Mouse (Mus musculus): ENCODE measurements around the gene Pde4b. TPM values are rescaled to one million over a fixed set of nuclear protein-coding genes. Genes with fewer than 3 reads are reported as not detected.

Gene Pde4b
- polyA plus RNA-seq, 1 experiment from 2014 or later: 6.2 TPM

DNA sequence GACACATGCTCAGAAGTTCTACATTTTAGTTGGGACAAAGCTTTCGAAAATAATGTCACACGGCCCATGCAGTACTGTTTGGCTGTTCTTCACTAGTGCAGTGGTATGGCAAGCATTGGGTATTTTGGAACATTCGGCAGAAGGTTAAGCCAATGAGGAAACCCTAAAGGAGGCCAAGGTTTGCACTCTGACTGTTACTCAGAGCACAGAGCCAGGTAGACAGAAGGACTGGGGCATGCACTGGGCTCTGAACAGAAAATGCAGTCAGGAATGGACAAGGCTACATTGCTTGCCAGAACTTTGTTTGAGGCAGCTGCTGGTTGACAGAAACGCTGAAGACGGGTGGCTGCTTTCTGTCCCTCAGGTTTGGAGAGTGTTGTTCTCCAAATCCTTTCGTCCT, 19.4 kb downstream of the Pde4b start:
- 95% methylated on average over 6 of the region's 6 CpGs for WGBS
- Histone ChIP-seq H3K4me1 (no peaks in the 10 kb centered on the region), H3K27ac (no peak overlapping the region), H3K4me3 (no peak overlapping the region), H3K27me3 (ENCODE audit: low read depth, poor library complexity, severe bottlenecking) (no peaks in the 10 kb centered on the region), H3K9me3 (replicated peaks) (no peaks in the 10 kb centered on the region), H3K36me3 (no peaks in the 10 kb centered on the region)
- DNase-seq (ENCODE audit: low spot score): no peak

DNA sequence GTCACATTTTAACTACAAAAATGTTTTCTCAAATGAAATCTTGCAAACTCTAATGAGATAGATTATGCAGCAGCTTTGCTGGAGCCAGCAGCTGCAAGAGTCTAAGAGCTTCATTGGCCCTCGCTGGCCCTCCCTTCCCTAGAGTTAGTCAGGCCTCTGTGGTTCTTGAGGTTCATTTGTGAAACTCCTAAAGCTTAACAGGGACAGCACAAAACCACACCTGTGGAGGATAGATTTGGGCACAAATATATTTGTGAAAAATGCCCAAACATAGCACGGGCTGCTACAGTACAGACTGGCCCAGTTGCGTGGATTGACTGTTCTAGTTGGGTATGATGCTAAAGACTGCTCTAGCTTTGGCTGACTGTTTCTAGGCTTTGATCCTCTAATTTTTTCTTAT, 32.1 kb downstream of the Pde4b start:
- 97% methylated on average over 3 of the region's 3 CpGs for WGBS
- Histone ChIP-seq H3K4me1 (no peaks in the 10 kb centered on the region), H3K27me3 (ENCODE audit: low read depth, poor library complexity, severe bottlenecking) (no peaks in the 10 kb centered on the region), H3K4me3 (no peak overlapping the region), H3K9me3 (replicated peaks) (no peaks in the 10 kb centered on the region), H3K36me3 (no peaks in the 10 kb centered on the region), H3K27ac (no peak overlapping the region)
- no peak for DNase-seq (ENCODE audit: low spot score)

DNA sequence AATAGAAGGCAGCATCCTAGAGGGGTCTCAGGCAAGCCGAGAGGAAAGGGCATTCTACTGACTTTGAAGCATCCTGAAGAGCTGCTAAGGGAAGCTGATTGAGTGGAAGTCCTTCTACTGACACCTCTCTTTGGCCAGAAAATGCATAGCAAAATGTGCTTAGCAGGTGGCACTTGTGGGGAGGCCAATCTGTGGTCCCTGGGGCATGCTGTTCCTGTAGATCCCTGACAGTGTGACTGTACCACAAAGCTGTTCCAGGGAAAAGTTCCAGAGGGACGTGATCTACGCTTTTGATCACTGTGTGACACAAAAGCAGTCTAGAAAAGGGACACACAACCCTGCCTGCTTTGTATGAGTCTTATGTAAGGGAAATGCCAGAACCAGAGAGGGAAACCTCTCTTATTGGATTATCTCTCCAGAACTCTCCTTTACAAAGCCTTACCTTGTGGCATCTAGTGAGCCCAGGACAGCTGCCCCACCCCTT, 49.1 kb downstream of the Pde4b start:
- WGBS: 80% methylated on average over 3 of the region's 3 CpGs
- Histone ChIP-seq H3K36me3 (no peaks in the 10 kb centered on the region), H3K4me3 (no peak overlapping the region), H3K27me3 (ENCODE audit: low read depth, poor library complexity, severe bottlenecking) (no peaks in the 10 kb centered on the region), H3K27ac (no peak overlapping the region), H3K4me1 (no peaks in the 10 kb centered on the region), H3K9me3 (replicated peaks) (no peaks in the 10 kb centered on the region)
- no peak for DNase-seq (ENCODE audit: low spot score)

DNA sequence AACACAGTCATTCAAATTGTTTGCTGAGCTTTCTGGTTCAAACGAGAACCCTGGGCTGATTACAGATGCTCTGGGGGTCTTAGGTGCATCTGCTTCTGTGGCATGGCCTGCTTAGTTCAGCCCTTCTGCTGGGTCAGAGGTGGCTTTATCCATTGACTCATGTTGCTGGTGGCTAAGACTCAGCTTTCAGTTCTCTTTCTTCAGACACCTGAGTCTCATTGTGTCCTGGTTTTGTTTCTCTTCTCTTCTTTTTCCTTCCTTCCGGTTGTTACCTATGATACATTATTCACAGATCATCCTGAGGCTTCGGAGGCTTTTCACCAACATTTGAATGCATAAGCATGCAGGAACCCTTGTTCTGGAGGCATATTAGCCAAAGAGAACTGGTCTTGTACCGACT, 51.0 kb downstream of the Pde4b start:
- Histone ChIP-seq H3K4me3 (no peak overlapping the region), H3K4me1 (no peaks in the 10 kb centered on the region), H3K9me3 (replicated peaks) (no peaks in the 10 kb centered on the region), H3K27ac (no peak overlapping the region), H3K36me3 (no peaks in the 10 kb centered on the region), H3K27me3 (ENCODE audit: low read depth, poor library complexity, severe bottlenecking) (no peaks in the 10 kb centered on the region)
- no peak for DNase-seq (ENCODE audit: low spot score)
- WGBS: 83% methylated on average over 4 of the region's 4 CpGs

DNA sequence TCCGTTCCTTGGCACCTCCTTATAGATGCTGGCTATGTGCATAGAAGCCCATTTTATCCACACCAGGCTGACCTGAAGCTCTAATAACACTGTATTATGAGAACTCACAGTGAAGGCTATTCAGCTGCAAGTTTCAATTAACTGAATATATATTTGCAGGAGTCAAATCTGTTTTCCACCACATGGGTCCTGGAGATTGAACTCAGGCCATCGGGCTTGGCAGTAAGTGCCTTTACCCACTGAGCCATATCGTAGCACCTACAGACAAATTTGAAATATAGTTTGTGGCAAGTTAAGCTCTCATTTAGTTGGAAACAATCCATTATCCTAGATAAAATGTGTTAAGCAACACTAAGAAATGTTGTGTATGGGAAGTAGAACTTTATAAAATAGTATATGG, 53.9 kb downstream of the Pde4b start:
- 96% methylated on average over 3 of the region's 3 CpGs for WGBS
- no peak for DNase-seq (ENCODE audit: low spot score)
- Histone ChIP-seq H3K4me1 (no peaks in the 10 kb centered on the region), H3K9me3 (replicated peaks) (no peaks in the 10 kb centered on the region), H3K4me3 (no peak overlapping the region), H3K27me3 (ENCODE audit: low read depth, poor library complexity, severe bottlenecking) (no peaks in the 10 kb centered on the region), H3K36me3 (no peaks in the 10 kb centered on the region), H3K27ac (no peak overlapping the region)

DNA sequence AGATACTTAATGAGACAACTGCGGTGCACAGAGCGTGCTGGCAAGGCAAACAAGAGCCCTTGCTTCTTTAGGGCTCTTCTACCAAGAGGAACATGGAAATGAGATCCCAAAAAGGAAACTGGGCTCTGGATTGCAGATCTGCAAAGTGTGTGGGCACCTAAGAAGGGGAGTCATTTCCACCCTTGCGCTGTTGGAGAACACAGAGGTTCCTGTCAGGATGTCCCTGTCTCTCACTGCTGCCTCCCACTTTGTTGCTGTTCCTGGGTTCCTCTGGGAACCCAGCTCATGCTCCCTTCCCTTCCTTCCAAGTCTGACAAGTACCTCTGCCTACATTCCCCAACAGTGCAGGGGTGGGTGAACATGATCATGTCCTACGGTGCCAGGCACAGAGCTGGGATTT, 61.4 kb downstream of the Pde4b start:
- no peaks in the 10 kb centered on the region for H3K9me3 ChIP-seq (replicated peaks)
- no peaks in the 10 kb centered on the region for H3K27me3 ChIP-seq (ENCODE audit: low read depth, poor library complexity, severe bottlenecking)
- WGBS: 88% methylated on average over 4 of the region's 4 CpGs
- H3K4me1 ChIP-seq: no peaks in the 10 kb centered on the region
- no peak overlapping the region for H3K4me3 ChIP-seq
- DNase-seq (ENCODE audit: low spot score): no peak
- H3K36me3 ChIP-seq: no peaks in the 10 kb centered on the region
- no peak overlapping the region for H3K27ac ChIP-seq

DNA sequence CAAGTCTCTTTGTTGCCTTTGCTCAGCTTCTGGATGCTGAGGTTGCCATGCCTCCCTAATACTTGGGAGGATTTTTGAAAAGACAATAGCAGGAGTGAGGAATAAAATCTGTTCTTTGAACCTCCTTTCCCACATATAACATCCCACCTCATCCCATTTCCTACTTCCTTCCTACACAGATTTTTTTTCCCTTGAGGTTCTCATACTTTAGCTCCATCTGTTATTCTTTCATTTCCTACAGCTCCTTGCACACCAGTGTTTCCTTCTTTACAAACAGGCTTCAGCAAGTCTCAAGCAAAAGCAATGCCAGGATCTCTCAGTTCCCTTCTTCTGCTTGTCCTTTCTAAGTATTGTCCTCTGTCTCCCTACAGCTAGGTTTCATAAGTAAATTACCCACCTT, 71.8 kb downstream of the Pde4b start:
- H3K4me1 ChIP-seq: peaks cover 3% of the 10 kb centered on the region; the same call in 1 of the 2 replicates
- no peaks in the 10 kb centered on the region for H3K27me3 ChIP-seq (ENCODE audit: low read depth, poor library complexity, severe bottlenecking)
- no peak overlapping the region for H3K4me3 ChIP-seq
- DNase-seq (ENCODE audit: low spot score): no peak
- H3K36me3 ChIP-seq: no peaks in the 10 kb centered on the region
- no peaks in the 10 kb centered on the region for H3K9me3 ChIP-seq (replicated peaks)
- no peak overlapping the region for H3K27ac ChIP-seq

DNA sequence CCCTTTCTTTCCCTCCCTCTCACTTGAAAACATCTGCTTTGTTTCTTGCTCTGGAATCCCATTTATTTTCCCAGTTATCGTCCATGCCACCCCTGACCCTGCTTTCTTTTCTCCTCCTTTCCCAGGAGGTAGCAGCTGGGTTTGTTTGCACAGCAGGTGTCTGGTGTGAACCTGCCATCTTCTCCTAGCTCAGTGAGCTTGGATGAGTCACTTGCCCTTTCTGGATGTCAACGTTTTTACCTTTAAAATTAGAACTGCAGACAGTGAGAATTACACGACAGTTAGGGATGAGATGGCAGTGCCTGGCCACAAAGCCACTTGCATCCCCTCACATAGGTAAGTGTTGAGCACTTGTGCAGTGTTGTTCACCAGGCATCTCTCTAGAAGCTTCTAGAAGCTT, 84.3 kb downstream of the Pde4b start:
- no peak overlapping the region for H3K27ac ChIP-seq
- H3K27me3 ChIP-seq (ENCODE audit: low read depth, poor library complexity, severe bottlenecking): no peaks in the 10 kb centered on the region
- DNase-seq (ENCODE audit: low spot score): no peak
- no peaks in the 10 kb centered on the region for H3K36me3 ChIP-seq
- no peaks in the 10 kb centered on the region for H3K4me1 ChIP-seq
- 55% methylated on average over 3 of the region's 3 CpGs for WGBS
- no peaks in the 10 kb centered on the region for H3K9me3 ChIP-seq (replicated peaks)
- no peak overlapping the region for H3K4me3 ChIP-seq

DNA sequence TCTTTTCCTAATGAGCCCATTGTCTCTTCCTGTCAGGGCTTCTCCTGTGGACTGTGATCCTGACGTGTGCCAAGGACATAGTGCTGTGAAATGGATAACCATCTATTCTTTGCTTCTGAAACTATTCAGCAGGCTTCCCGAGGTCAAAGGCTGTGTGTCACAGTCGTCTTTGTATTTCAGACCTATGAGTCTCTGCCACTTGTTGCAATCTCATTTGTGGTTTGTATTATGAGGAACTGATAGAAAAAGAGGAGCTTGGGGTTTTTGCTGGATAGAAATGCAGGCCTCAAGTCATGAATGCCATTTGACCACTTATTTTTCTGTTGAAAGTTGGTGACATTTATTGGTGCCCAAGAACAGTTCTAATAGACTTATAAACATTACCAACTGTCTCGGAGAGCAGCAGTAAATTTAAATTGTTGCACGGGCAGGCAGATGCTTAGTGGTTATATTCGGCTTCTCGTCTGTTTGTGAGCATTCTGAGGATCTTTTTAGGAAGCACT, 85.4 kb downstream of the Pde4b start:
- Histone ChIP-seq H3K27me3 (ENCODE audit: low read depth, poor library complexity, severe bottlenecking) (no peaks in the 10 kb centered on the region), H3K36me3 (no peaks in the 10 kb centered on the region), H3K9me3 (replicated peaks) (no peaks in the 10 kb centered on the region), H3K4me1 (no peaks in the 10 kb centered on the region), H3K27ac (no peak overlapping the region), H3K4me3 (no peak overlapping the region)
- 70% methylated on average over 7 of the region's 7 CpGs for WGBS
- DNase-seq (ENCODE audit: low spot score): no peak

DNA sequence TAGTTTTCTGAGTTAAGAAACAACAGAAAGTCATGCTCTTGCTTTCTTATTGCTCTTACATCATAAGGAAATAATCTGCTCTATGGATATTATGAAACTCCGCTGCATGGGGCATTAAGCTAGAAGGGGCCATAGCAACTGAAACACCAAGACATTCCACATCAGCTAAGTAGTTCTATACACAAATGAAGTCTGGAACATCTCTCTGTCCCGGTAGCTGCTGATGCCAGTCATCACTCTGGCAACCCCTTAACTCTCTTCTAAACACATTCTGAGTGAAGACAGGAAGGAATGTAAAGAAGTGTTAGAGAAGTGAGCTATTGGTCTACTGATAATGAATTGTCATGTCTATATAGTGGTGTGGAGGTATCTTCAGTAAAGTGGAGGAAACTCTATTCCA, 88.6 kb downstream of the Pde4b start:
- Histone ChIP-seq H3K27me3 (ENCODE audit: low read depth, poor library complexity, severe bottlenecking) (no peaks in the 10 kb centered on the region), H3K4me1 (no peaks in the 10 kb centered on the region), H3K36me3 (no peaks in the 10 kb centered on the region), H3K4me3 (no peak overlapping the region), H3K9me3 (replicated peaks) (no peaks in the 10 kb centered on the region), H3K27ac (no peak overlapping the region)
- no peak for DNase-seq (ENCODE audit: low spot score)
- WGBS: 90% methylated on average over 2 of the region's 2 CpGs

DNA sequence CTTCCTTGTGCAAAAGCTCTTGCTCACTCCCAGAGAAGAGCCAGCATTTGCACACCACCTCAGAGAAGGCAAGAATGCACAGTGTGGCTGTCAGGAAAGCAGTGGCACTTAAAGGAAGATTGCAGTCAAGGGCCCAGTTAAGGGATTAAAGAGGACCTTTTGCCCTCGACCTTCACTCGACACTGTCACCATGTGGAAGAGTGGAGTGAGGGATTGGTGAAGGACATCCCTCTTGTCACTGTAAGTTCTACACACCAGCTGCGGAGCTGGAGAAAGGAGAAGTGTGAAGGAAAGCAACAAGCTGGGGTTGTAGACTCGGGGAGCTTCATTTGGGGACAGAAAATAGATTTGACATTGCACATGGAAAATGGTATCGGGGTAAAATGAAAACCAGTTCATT, 89.9 kb downstream of the Pde4b start:
- Histone ChIP-seq H3K27ac (no peak overlapping the region), H3K9me3 (replicated peaks) (no peaks in the 10 kb centered on the region), H3K27me3 (ENCODE audit: low read depth, poor library complexity, severe bottlenecking) (no peaks in the 10 kb centered on the region), H3K36me3 (no peaks in the 10 kb centered on the region), H3K4me1 (no peaks in the 10 kb centered on the region), H3K4me3 (no peak overlapping the region)
- 72% methylated on average over 5 of the region's 5 CpGs for WGBS
- no peak for DNase-seq (ENCODE audit: low spot score)

DNA sequence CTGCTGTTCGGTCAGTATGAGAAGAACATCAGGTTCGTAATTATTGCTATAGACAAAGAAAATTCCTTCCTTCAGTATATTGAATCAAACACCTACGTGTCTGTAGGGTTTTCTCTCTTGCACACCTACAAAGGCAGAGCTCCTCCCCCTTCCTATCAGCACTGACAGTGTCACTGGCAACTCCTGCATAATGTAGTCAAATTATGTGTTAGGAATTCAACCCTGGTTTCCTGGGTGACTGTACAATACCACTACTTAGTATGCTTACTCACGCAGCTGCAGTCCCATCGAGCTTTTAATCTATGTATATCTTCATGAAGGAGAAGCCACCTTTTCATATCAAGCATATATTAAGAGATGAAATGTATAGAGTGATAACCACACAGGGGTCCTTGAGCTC, 99.5 kb downstream of the Pde4b start:
- WGBS: 91% methylated on average over 5 of the region's 5 CpGs
- H3K27ac ChIP-seq: no peak overlapping the region
- H3K9me3 ChIP-seq (replicated peaks): no peaks in the 10 kb centered on the region
- no peak overlapping the region for H3K4me3 ChIP-seq
- H3K27me3 ChIP-seq (ENCODE audit: low read depth, poor library complexity, severe bottlenecking): no peaks in the 10 kb centered on the region
- no peak for DNase-seq (ENCODE audit: low spot score)
- no peaks in the 10 kb centered on the region for H3K4me1 ChIP-seq
- no peaks in the 10 kb centered on the region for H3K36me3 ChIP-seq

DNA sequence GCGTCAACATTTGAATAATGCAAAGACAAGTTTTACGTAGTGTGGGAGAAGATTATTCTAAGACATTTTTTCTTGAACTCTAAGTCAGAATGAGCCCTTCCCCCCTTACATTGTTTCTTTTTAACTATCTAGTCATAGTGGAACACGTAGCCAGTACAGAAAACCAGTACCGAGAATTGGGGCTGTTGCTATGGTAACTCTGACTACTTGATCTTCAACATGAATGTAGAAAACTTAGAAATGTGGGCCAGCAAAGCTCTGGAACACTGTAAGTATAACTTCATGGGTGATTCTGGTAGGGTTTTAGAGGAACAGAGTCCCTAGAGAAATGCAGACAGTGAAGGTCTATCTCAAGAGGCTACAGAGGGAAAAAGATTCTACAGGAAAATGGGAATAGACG, 110.4 kb downstream of the Pde4b start:
- no peak overlapping the region for H3K27ac ChIP-seq
- no peaks in the 10 kb centered on the region for H3K4me1 ChIP-seq
- 91% methylated on average over 5 of the region's 5 CpGs for whole genome bisulfite sequencing
- no peak overlapping the region for H3K4me3 ChIP-seq
- no peaks in the 10 kb centered on the region for H3K36me3 ChIP-seq
- H3K9me3 ChIP-seq (replicated peaks): no peaks in the 10 kb centered on the region
- DNase-seq (ENCODE audit: low spot score): no peak
- no peaks in the 10 kb centered on the region for H3K27me3 ChIP-seq (ENCODE audit: low read depth, poor library complexity, severe bottlenecking)

DNA sequence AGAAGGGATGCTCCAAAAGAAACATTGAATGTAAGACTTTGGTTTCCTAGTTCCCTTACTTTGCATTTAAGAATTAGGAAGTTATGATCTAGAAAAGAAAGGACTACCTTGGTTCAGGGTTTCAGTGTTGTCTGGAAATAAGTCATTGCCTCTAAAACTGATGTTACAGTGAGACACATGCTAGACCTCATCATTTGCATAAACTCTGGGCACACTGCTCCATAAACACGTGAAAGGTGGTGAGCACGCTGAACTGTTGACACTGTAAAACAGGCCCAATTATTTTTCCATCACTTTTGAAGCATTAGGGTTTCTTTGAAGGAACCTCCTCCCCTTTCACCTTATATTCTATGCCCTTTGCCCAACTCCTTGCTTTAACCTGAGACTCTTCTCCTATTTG, 122.4 kb downstream of the Pde4b start:
- DNase-seq (ENCODE audit: low spot score): no peak
- H3K27ac ChIP-seq: no peak overlapping the region
- 85% methylated on average over 2 of the region's 2 CpGs for WGBS

More for the DNA sequence above, 122.4 kb downstream of the Pde4b start:
- no peaks in the 10 kb centered on the region for H3K4me1 ChIP-seq
- H3K36me3 ChIP-seq: no peaks in the 10 kb centered on the region
- no peaks in the 10 kb centered on the region for H3K27me3 ChIP-seq (ENCODE audit: low read depth, poor library complexity, severe bottlenecking)
- no peak overlapping the region for H3K4me3 ChIP-seq
- H3K9me3 ChIP-seq (replicated peaks): no peaks in the 10 kb centered on the region
